Mouse (Mus musculus): ENCODE measurements at regions not wholly inside any gene's neighbourhood (a gene's known extent, or its start where the extent isn't known, plus 50 kb on each side); places are given as distances from the start of the nearest gene placed in this dataset.

DNA sequence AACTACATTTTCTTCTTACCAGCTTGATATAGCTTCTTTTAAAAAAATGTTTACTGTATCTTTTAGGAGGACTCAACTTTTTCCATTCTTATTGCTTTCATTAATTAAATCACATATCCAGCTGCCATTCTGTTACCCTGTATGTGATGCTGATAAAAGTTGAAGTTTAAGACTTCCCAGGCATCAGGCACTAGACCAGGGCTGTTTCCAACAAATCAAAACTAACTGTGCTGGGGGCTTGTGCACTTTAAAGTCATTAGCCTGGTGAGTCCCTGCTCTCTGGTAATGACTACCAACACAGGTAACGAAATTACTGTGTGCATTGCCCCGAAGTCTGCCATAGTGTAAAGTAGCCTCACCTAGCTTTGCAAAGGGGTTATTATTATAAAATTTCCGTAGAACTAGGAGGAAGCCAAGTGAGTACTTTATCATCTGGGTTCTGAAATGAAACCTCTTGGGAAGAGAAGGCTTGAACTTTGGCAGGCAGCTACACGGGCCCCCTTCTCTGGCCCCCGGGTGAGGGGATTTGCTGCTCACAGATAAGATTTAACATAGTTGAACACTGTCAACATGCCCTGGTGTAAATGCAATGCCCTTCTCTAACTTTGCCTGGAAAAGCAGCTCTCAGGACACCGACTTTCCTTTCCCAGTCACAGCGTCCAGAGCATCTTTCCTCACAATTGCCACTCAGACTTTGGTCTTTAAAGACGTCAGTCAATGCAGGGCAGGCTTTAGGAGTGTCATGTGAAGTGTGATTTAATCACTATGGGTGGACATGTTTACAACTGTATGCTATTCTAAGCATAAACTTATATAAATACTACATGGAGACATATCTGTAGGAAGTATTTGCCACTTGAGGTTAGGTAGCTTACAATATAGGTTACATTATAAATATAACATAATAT, 122.1 kb upstream of the Tab2 start:
- TF ChIP-seq CTCF (conservative IDR thresholded peaks at IDR 0.05; ENCODE audit: low read length) (no peak), POU5F1 (IDR thresholded peaks at IDR 0.05; ENCODE audit: borderline replicate concordance, low read length) (no peak)

All from E14TG2a.4 (cell line).